In genomic region chr13:55473961-55474360, GRCm38 (mm10) we compare ENCODE assay signal across 9 mouse cellular contexts. TPM values are rescaled to one million over a fixed set of nuclear protein-coding genes. Genes with fewer than 3 reads are reported as not detected.
A peak's percentile ranks its signal among the peaks of the same experiment; 100 is the strongest.
DNase-seq lines count a peak whose midpoint lies in the region; ATAC-seq lines count a peak whose summit lies in the region.
"Had no signal": no experiment of that assay in that cellular context is flagged by ENCODE, and none has a peak within 500 bp of the region (broad histone marks: within the 10 kb centered on the region; RNA-seq: fewer than 3 reads in every experiment).

No protein-coding gene starts in this region.

- peak overlapping the region; percentile 49; the same call in 1 of the 2 replicates for H3K27ac ChIP-seq in forebrain, embryonic 10.5 days
- peak overlapping the region; percentile 93 for H3K27ac ChIP-seq in hindbrain, embryonic 14.5 days
- H3K27ac ChIP-seq in neural tube, embryonic 12.5 days: no peak overlapping the region

- peak overlapping the region; percentile 11; the same call in 1 of the 2 replicates for H3K4me3 ChIP-seq in forebrain, embryonic 10.5 days
- H3K4me3 ChIP-seq in hindbrain, embryonic 14.5 days (replicated peaks; ENCODE audit: low read length): 0 out of 2 replicates have a peak overlapping the region, but pooled peaks have one; percentile 3
- H3K4me3 ChIP-seq in neural tube, embryonic 12.5 days: no peak overlapping the region

- peaks cover 61% of the 10 kb centered on the region for H3K36me3 ChIP-seq in forebrain, embryonic 10.5 days (replicated peaks)
- H3K36me3 ChIP-seq in hindbrain, embryonic 14.5 days (replicated peaks; ENCODE audit: control insufficient read depth, insufficient read depth): peaks cover 62% of the 10 kb centered on the region
- H3K36me3 ChIP-seq in neural tube, embryonic 12.5 days: peaks cover 53% of the 10 kb centered on the region

- H3K4me2 ChIP-seq in hindbrain, embryonic 14.5 days (replicated peaks): peak overlapping the region; percentile 98; the same call in 1 of the 2 replicates
- 0 out of 2 replicates have a peak overlapping the region, but pooled peaks have one; percentile 96 for H3K4me2 ChIP-seq in neural tube, embryonic 12.5 days (replicated peaks)

- 68% methylated on average over 11 of the region's 11 CpGs for whole genome bisulfite sequencing in forebrain, embryonic 10.5 days
- WGBS in hindbrain, embryonic 14.5 days: 44% methylated on average over 11 of the region's 11 CpGs
- 58% methylated on average over 11 of the region's 11 CpGs for WGBS in neural tube, embryonic 12.5 days

- no peak overlapping the region for H3K9ac ChIP-seq in hindbrain, embryonic 14.5 days
- no peak overlapping the region for H3K9ac ChIP-seq in neural tube, embryonic 12.5 days

- ATAC-seq in hindbrain, embryonic 14.5 days (ENCODE audit: low FRiP score): no peak
- ATAC-seq in neural tube, embryonic 12.5 days (ENCODE audit: low FRiP score, low read depth): no peak

- peaks cover 77% of the 10 kb centered on the region for H3K4me1 ChIP-seq in forebrain, embryonic 10.5 days
- peaks cover 63% of the 10 kb centered on the region for H3K4me1 ChIP-seq in hindbrain, embryonic 14.5 days (replicated peaks; ENCODE audit: control insufficient read depth, insufficient read depth, low read length)
- peaks cover 75% of the 10 kb centered on the region for H3K4me1 ChIP-seq in neural tube, embryonic 12.5 days

- H3K9me3 ChIP-seq in forebrain, embryonic 10.5 days: no peaks in the 10 kb centered on the region
- no peaks in the 10 kb centered on the region for H3K9me3 ChIP-seq in hindbrain, embryonic 14.5 days (ENCODE audit: control insufficient read depth, low read length)
- no peaks in the 10 kb centered on the region for H3K9me3 ChIP-seq in neural tube, embryonic 12.5 days

- 0 out of 2 replicates have a peak, but pooled peaks cover 14% of the 10 kb centered on the region for H3K27me3 ChIP-seq in forebrain, embryonic 10.5 days (ENCODE audit: poor library complexity, severe bottlenecking)
- H3K27me3 ChIP-seq in hindbrain, embryonic 14.5 days (ENCODE audit: control insufficient read depth, insufficient read depth, low read length): no peaks in the 10 kb centered on the region
- no peaks in the 10 kb centered on the region for H3K27me3 ChIP-seq in neural tube, embryonic 12.5 days (replicated peaks)

- peak; percentile 44 for DNase-seq in kidney, postnatal 10 days
- DNase-seq in kidney, postnatal 4 days: no peak
- DNase-seq in forebrain, embryonic 10.5 days (ENCODE audit: extremely low spot score, low spot score): no peak
- no peak for DNase-seq in hindbrain, embryonic 14.5 days (ENCODE audit: low spot score)
- DNase-seq in right cerebral cortex, postnatal 4 days: no peak
- DNase-seq in frontal cortex, adult 2 months (ENCODE audit: extremely low spot score in 1 of 2, low spot score in 1 of 2): no peak
- DNase-seq in layer of hippocampus, adult 11-12 months (ENCODE audit: low spot score): no peak

RNA-seq across cellular contexts. Expression of gene Prr7, which starts 9.9 kb away (rescaled TPM):
- polyA plus RNA-seq in forebrain, embryonic 10.5 days (2016; fragmentation: Nextera tagmentation; extraction: Ambion mirVana): 0.75 and 0.88 TPM in 2 replicates
- polyA plus RNA-seq in hindbrain, embryonic 14.5 days (2014; fragmentation: Nextera tagmentation; extraction: Ambion mirVana): 6.3 and 8.9 TPM in 2 replicates
- 1.8 TPM in 2 replicates for polyA plus RNA-seq in neural tube, embryonic 12.5 days (2016; fragmentation: Nextera tagmentation; extraction: Ambion mirVana)
- 67.1 and 81.0 TPM in 2 replicates for polyA plus RNA-seq in frontal cortex, adult 2 months (2012; rRNA removed)

RNA-seq across cellular contexts. Expression of gene Dbn1, which starts 13.9 kb away (rescaled TPM):
- polyA plus RNA-seq in forebrain, embryonic 10.5 days (2016; fragmentation: Nextera tagmentation; extraction: Ambion mirVana): 346 and 355 TPM in 2 replicates
- 406 and 416 TPM in 2 replicates for polyA plus RNA-seq in hindbrain, embryonic 14.5 days (2014; fragmentation: Nextera tagmentation; extraction: Ambion mirVana)
- 575 and 596 TPM in 2 replicates for polyA plus RNA-seq in neural tube, embryonic 12.5 days (2016; fragmentation: Nextera tagmentation; extraction: Ambion mirVana)
- 366 and 391 TPM in 2 replicates for polyA plus RNA-seq in frontal cortex, adult 2 months (2012; rRNA removed)

RNA-seq across cellular contexts. Expression of gene Grk6, which starts 29.1 kb away (rescaled TPM):
- 44.8 and 51.1 TPM in 2 replicates for polyA plus RNA-seq in forebrain, embryonic 10.5 days (2016; fragmentation: Nextera tagmentation; extraction: Ambion mirVana)
- 41.9 and 42.7 TPM in 2 replicates for polyA plus RNA-seq in hindbrain, embryonic 14.5 days (2014; fragmentation: Nextera tagmentation; extraction: Ambion mirVana)
- 51.8 and 52.4 TPM in 2 replicates for polyA plus RNA-seq in neural tube, embryonic 12.5 days (2016; fragmentation: Nextera tagmentation; extraction: Ambion mirVana)
- polyA plus RNA-seq in frontal cortex, adult 2 months (2012; rRNA removed): 70.6 and 74.3 TPM in 2 replicates

RNA-seq across cellular contexts. Expression of gene Pdlim7, which starts 39.5 kb away (rescaled TPM):
- 200 and 209 TPM in 2 replicates for polyA plus RNA-seq in forebrain, embryonic 10.5 days (2016; fragmentation: Nextera tagmentation; extraction: Ambion mirVana)
- polyA plus RNA-seq in hindbrain, embryonic 14.5 days (2014; fragmentation: Nextera tagmentation; extraction: Ambion mirVana): 139 and 141 TPM in 2 replicates
- 158 and 166 TPM in 2 replicates for polyA plus RNA-seq in neural tube, embryonic 12.5 days (2016; fragmentation: Nextera tagmentation; extraction: Ambion mirVana)
- 174 and 242 TPM in 2 replicates for polyA plus RNA-seq in frontal cortex, adult 2 months (2012; rRNA removed)

RNA-seq across cellular contexts. Expression of gene F12, which starts 47.4 kb away (rescaled TPM):
- not detected in 2 replicates for polyA plus RNA-seq in forebrain, embryonic 10.5 days (2016; fragmentation: Nextera tagmentation; extraction: Ambion mirVana)
- polyA plus RNA-seq in hindbrain, embryonic 14.5 days (2014; fragmentation: Nextera tagmentation; extraction: Ambion mirVana): 0.09 and 0.34 TPM in 2 replicates
- 0.17 TPM in 1 of 2 replicates, not detected in the other for polyA plus RNA-seq in neural tube, embryonic 12.5 days (2016; fragmentation: Nextera tagmentation; extraction: Ambion mirVana)
- 0.57 and 0.82 TPM in 2 replicates for polyA plus RNA-seq in frontal cortex, adult 2 months (2012; rRNA removed)
- polyA plus RNA-seq: heart, embryonic 14.5 days had no signal
